Mouse (Mus musculus) retina, postnatal 1 day (tissue): ENCODE measurements around the gene Clec4f.
"Not testable (repeated sequence)": the region's sequence is repeated elsewhere in the genome, so short reads cannot be mapped to it uniquely, and the experiment has no call there.

Source experiments
- DNase-seq: peaks from one replicate; pipeline ENCODE4 v3.0.0-alpha.2; 2012

Clec4f gene

GRCm38 (mm10) chr6:83656087-83656486, at the start of gene Clec4f:
Clec4f (minus strand) TSS chr6:83656187.
- DNase-seq: peak; percentile 25

- DNase-seq: no peak
These were observed 48.7 kb upstream of the Clec4f start for GRCm38 (mm10) chr6:83704701-83705100.

- no peak for DNase-seq
These were observed 48.3 kb upstream of the Clec4f start for GRCm38 (mm10) chr6:83704294-83704693.

GRCm38 (mm10) chr6:83703722-83704078, 47.7 kb upstream of the Clec4f start:
- DNase-seq: no peak

- DNase-seq: peak; percentile 61
These were observed 47.2 kb upstream of the Clec4f start for GRCm38 (mm10) chr6:83703000-83703721.

GRCm38 (mm10) chr6:83702146-83702999, 46.4 kb upstream of the Clec4f start:
- peak; percentile 60 for DNase-seq

- no peak for DNase-seq
These were observed 45.0 kb upstream of the Clec4f start for GRCm38 (mm10) chr6:83701001-83701400.

- no peak for DNase-seq
These were observed 44.0 kb upstream of the Clec4f start for GRCm38 (mm10) chr6:83699971-83700370.

- peak; percentile 50 for DNase-seq
These were observed 41.9 kb upstream of the Clec4f start for GRCm38 (mm10) chr6:83697932-83698331.

- no peak for DNase-seq
These were observed 40.7 kb upstream of the Clec4f start for GRCm38 (mm10) chr6:83696684-83697083.

GRCm38 (mm10) chr6:83695731-83696130, 39.7 kb upstream of the Clec4f start:
- DNase-seq: peak; percentile 60

- DNase-seq: peak; percentile 89
These were observed 37.8 kb upstream of the Clec4f start for GRCm38 (mm10) chr6:83693835-83694234.

- DNase-seq: no peak
These were observed 37.0 kb upstream of the Clec4f start for GRCm38 (mm10) chr6:83692962-83693361.

- DNase-seq: no peak
These were observed 34.9 kb upstream of the Clec4f start for GRCm38 (mm10) chr6:83690936-83691335.

- peak; percentile 85 for DNase-seq
These were observed 34.3 kb upstream of the Clec4f start for GRCm38 (mm10) chr6:83690277-83690676.

- DNase-seq: no peak
These were observed 33.4 kb upstream of the Clec4f start for GRCm38 (mm10) chr6:83689374-83689773.

GRCm38 (mm10) chr6:83677757-83678156, 21.8 kb upstream of the Clec4f start, which contains the start of gene Cd207:
Cd207 (minus strand) TSS chr6:83677857.
- DNase-seq: no peak

GRCm38 (mm10) chr6:83673395-83673794, 17.4 kb upstream of the Clec4f start:
- peak; percentile 87 for DNase-seq

- DNase-seq: no peak
These were observed 9.0 kb upstream of the Clec4f start for GRCm38 (mm10) chr6:83665009-83665408.

GRCm38 (mm10) chr6:83660821-83661220, 4.8 kb upstream of the Clec4f start:
- no peak for DNase-seq

- no peak for DNase-seq
These were observed 9.3 kb downstream of the Clec4f start for GRCm38 (mm10) chr6:83646715-83647114.

- no peak for DNase-seq
These were observed 20.7 kb downstream of the Clec4f start for GRCm38 (mm10) chr6:83635329-83635728.

GRCm38 (mm10) chr6:83634631-83635030, 21.4 kb downstream of the Clec4f start:
- DNase-seq: not testable (repeated sequence)

GRCm38 (mm10) chr6:83634106-83634505, 21.9 kb downstream of the Clec4f start:
- DNase-seq: not testable (repeated sequence)
